Mouse (Mus musculus) bone marrow, adult 2 months (tissue): ENCODE results near the gene Kcnq1.

Experiments
- CTCF ChIP-seq: fragments of 200-500 bp; IDR thresholded peaks from 2 replicates; pipeline ENCODE4 v1.5.1; 2011; ENCODE audit warnings: low read length, control low read depth; ENCODE audit not compliant: control insufficient read depth, insufficient read depth
- POLR2A ChIP-seq: fragments of 200-500 bp; IDR thresholded peaks from 2 replicates; pipeline ENCODE4 v1.6.1; 2011; ENCODE audit warnings: low read depth, mild to moderate bottlenecking, control low read depth, low read length, borderline replicate concordance; ENCODE audit not compliant: control insufficient read depth

DNA sequence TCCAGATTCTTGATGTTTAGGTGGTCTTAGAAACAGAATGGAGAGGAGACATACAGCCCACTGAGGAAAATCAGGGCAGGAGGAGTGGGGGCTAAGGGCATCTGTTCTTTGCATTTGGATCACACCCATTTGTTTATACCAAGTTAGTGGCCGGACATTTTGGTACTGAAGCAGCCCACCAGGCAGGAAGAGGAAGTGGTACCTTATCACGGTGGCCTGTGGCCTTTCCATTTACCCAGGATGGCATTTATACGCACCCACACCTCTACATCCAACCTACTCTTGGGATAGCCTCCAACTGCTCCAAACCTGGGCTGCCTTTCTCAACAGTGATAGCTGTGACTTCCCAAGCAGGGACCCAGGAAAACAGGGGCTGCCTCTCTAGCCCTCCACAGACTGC lies 179.3 kb downstream of the Kcnq1 start:
- TF ChIP-seq CTCF = no peak
- TF ChIP-seq POLR2A = no peak
